Mouse (Mus musculus) limb, embryonic 14.5 days (tissue): ENCODE data around the gene Ccdc6. TPM values are rescaled to one million over a fixed set of nuclear protein-coding genes. Genes with fewer than 3 reads are reported as not detected.

ENCODE experiments used
- ATAC-seq: fragments of 200-750 bp; cut with Nextera tagmentation; 2 replicates; pipeline ENCODE4 v1.8.0; 2017; ENCODE audit warnings: low read depth, moderate number of reproducible peaks, moderate TSS enrichment; ENCODE audit not compliant: low FRiP score
- DNase-seq: peaks from one replicate; pipeline ENCODE4 v3.0.0-alpha.2; 2015; ENCODE audit warnings: low spot score
- H3K27ac ChIP-seq: fragments of 300-500 bp; sonication (generic); replicated peaks from 2 replicates; pipeline ENCODE4 v1.5.1; 2014; ENCODE audit warnings: low read depth, mild to moderate bottlenecking, low read length, moderate library complexity, mixed read lengths
- H3K27me3 ChIP-seq: fragments of 300-500 bp; sonication (generic); 2 replicates; pipeline ENCODE4 v1.6.1; 2014; ENCODE audit warnings: low read length, mixed read lengths; ENCODE audit not compliant: control insufficient read depth, insufficient read depth
- H3K36me3 ChIP-seq: fragments of 300-500 bp; sonication (generic); 2 replicates; pipeline ENCODE4 v1.6.1; 2014; ENCODE audit warnings: mild to moderate bottlenecking, low read length, moderate library complexity, mixed read lengths; ENCODE audit not compliant: control insufficient read depth, insufficient read depth
- H3K4me1 ChIP-seq: fragments of 300-500 bp; sonication (generic); 2 replicates; pipeline ENCODE4 v1.6.1; 2014; ENCODE audit warnings: antibody characterized with exemption, low read length, mixed read lengths; ENCODE audit not compliant: control insufficient read depth, insufficient read depth
- H3K4me2 ChIP-seq: fragments of 300-500 bp; sonication (generic); replicated peaks from 2 replicates; pipeline ENCODE4 v1.6.1; 2014; ENCODE audit warnings: low read depth, mild to moderate bottlenecking, low read length, moderate library complexity; ENCODE audit not compliant: severe bottlenecking
- H3K4me3 ChIP-seq: fragments of 300-500 bp; sonication (generic); replicated peaks from 2 replicates; pipeline ENCODE4 v1.5.1; 2014; ENCODE audit warnings: low read length
- H3K9ac ChIP-seq: fragments of 300-500 bp; sonication (generic); 2 replicates; pipeline ENCODE4 v1.6.1; 2014; ENCODE audit warnings: mild to moderate bottlenecking, low read depth, low read length, moderate library complexity; ENCODE audit not compliant: severe bottlenecking
- H3K9me3 ChIP-seq: fragments of 300-500 bp; sonication (generic); 2 replicates; pipeline ENCODE4 v1.6.1; 2016; ENCODE audit warnings: low read length; ENCODE audit not compliant: control insufficient read depth
- POLR2A ChIP-seq: fragments of 200-500 bp; IDR thresholded peaks from 2 replicates; pipeline ENCODE4 v1.8.0; 2012; ENCODE audit warnings: inconsistent platforms, mild to moderate bottlenecking, moderate library complexity, borderline replicate concordance; ENCODE audit not compliant: insufficient read depth, insufficient read length; ENCODE audit errors: extremely low read depth
- WGBS: fragments of 180-500 bp; shearing (Covaris S2); extraction: QIAGEN DNeasy Blood & Tissue Kit; methylation state at CpG from one replicate; pipeline ENCODE4 v1.1.7; 2014; 5-methylcytosine and 5-hydroxymethylcytosine counted together
- polyA plus RNA-seq, 2 experiments: library from polyadenylated mRNA; depleted of rRNA in 1 of 2; stranded (reverse) in 1 of 2; unstranded in 1 of 2; fragments of >200 nt; fragmentation: Nextera tagmentation in 1 of 2; extraction: Ambion mirVana in 1 of 2; gene quantifications; 2 replicates each; pipeline versions ENCODE4 v1.2.1 to v1.2.3; 2012 to 2014

Gene Ccdc6
- polyA plus RNA-seq, 2 experiments = 23.1 to 29.6 TPM

- WGBS = 88% methylated on average over 12 of the region's 12 CpGs
- H3K9ac ChIP-seq = no peak overlapping the region
- no peak overlapping the region for H3K4me3 ChIP-seq
- DNase-seq = no peak
- TF ChIP-seq POLR2A = no peak
- peaks cover 29% of the 10 kb centered on the region for H3K36me3 ChIP-seq
- ATAC-seq = no peak
- no peak overlapping the region for H3K27ac ChIP-seq
- H3K9me3 ChIP-seq = no peaks in the 10 kb centered on the region
- H3K27me3 ChIP-seq = no peaks in the 10 kb centered on the region
- no peaks in the 10 kb centered on the region; the same call in 1 of the 2 replicates for H3K4me1 ChIP-seq
- no peak overlapping the region for H3K4me2 ChIP-seq
These were observed 43.5 kb downstream of the Ccdc6 start for GRCm38 (mm10) chr10:70140414-70140813.

- Histone ChIP-seq H3K4me3 (no peak overlapping the region), H3K9me3 (no peaks in the 10 kb centered on the region), H3K4me2 (no peak overlapping the region), H3K36me3 (peaks cover 46% of the 10 kb centered on the region), H3K27me3 (no peaks in the 10 kb centered on the region), H3K4me1 (no peaks in the 10 kb centered on the region; the same call in 1 of the 2 replicates), H3K9ac (no peak overlapping the region), H3K27ac (no peak overlapping the region)
- no peak for TF ChIP-seq POLR2A
- ATAC-seq (no peak), DNase-seq (no peak)
- 95% methylated on average over 17 of the region's 17 CpGs for WGBS
These were observed 45.7 kb downstream of the Ccdc6 start for GRCm38 (mm10) chr10:70142623-70143022.

GRCm38 (mm10) chr10:70144004-70144557, 47.2 kb downstream of the Ccdc6 start:
- Histone ChIP-seq H3K4me1 (0 out of 2 replicates have a peak, but pooled peaks cover 4% of the 10 kb centered on the region), H3K27ac (no peak overlapping the region), H3K27me3 (no peaks in the 10 kb centered on the region), H3K4me2 (no peak overlapping the region), H3K4me3 (no peak overlapping the region), H3K9me3 (no peaks in the 10 kb centered on the region), H3K36me3 (peaks cover 50% of the 10 kb centered on the region), H3K9ac (no peak overlapping the region)
- DNase-seq = no peak
- 91% methylated on average over 10 of the region's 10 CpGs for WGBS
- TF ChIP-seq POLR2A = no peak
- ATAC-seq = no peak

- DNase-seq = no peak
- Histone ChIP-seq H3K4me1 (0 out of 2 replicates have a peak, but pooled peaks cover 7% of the 10 kb centered on the region), H3K9ac (no peak overlapping the region), H3K4me3 (no peak overlapping the region), H3K9me3 (no peaks in the 10 kb centered on the region), H3K27ac (no peak overlapping the region), H3K36me3 (peaks cover 50% of the 10 kb centered on the region), H3K4me2 (no peak overlapping the region), H3K27me3 (no peaks in the 10 kb centered on the region)
- no peak for TF ChIP-seq POLR2A
- ATAC-seq = no peak
- WGBS = 77% methylated on average over 12 of the region's 12 CpGs
These were observed 49.0 kb downstream of the Ccdc6 start for GRCm38 (mm10) chr10:70145873-70146272.

GRCm38 (mm10) chr10:70149093-70149492, 52.2 kb downstream of the Ccdc6 start:
- Histone ChIP-seq H3K27ac (no peak overlapping the region), H3K9me3 (no peaks in the 10 kb centered on the region), H3K4me1 (peaks cover 18% of the 10 kb centered on the region), H3K36me3 (peaks cover 37% of the 10 kb centered on the region), H3K27me3 (no peaks in the 10 kb centered on the region), H3K9ac (no peak overlapping the region), H3K4me2 (no peak overlapping the region), H3K4me3 (no peak overlapping the region)
- no peak for TF ChIP-seq POLR2A
- no peak for ATAC-seq
- no peak for DNase-seq
- WGBS = 15% methylated on average over 7 of the region's 7 CpGs
